Mouse (Mus musculus) embryo, embryonic 10 days (tissue): ENCODE measurements around the gene Lyst.

Experiments
- DNase-seq: peaks from one replicate; pipeline ENCODE4 v3.0.0-alpha.2; 2015; ENCODE audit warnings: low spot score

The Lyst gene

GRCm38 (mm10) chr13:13573572-13574257 lies 16.5 kb upstream of the Lyst start:
- DNase-seq = no peak

GRCm38 (mm10) chr13:13574258-13574870 lies 15.8 kb upstream of the Lyst start:
- DNase-seq = no peak

- DNase-seq = no peak
Observed at GRCm38 (mm10) chr13:13575106-13575505, 15.1 kb upstream of the Lyst start.

- DNase-seq = peak; percentile 57
Observed at GRCm38 (mm10) chr13:13576469-13577205, 13.6 kb upstream of the Lyst start.

GRCm38 (mm10) chr13:13581988-13582387 lies 8.2 kb upstream of the Lyst start:
- no peak for DNase-seq

GRCm38 (mm10) chr13:13583473-13583872 lies 6.7 kb upstream of the Lyst start:
- no peak for DNase-seq

- no peak for DNase-seq
Observed at GRCm38 (mm10) chr13:13587653-13588184, 2.5 kb upstream of the Lyst start.

GRCm38 (mm10) chr13:13588518-13588917 lies 1.7 kb upstream of the Lyst start:
- DNase-seq = no peak

GRCm38 (mm10) chr13:13589032-13589431 lies 1.2 kb upstream of the Lyst start:
- DNase-seq = no peak

GRCm38 (mm10) chr13:13591892-13592291 lies 1.7 kb downstream of the Lyst start:
- no peak for DNase-seq

GRCm38 (mm10) chr13:13596424-13597044 lies 6.3 kb downstream of the Lyst start:
- DNase-seq = no peak

- no peak for DNase-seq
Observed at GRCm38 (mm10) chr13:13597896-13598295, 7.7 kb downstream of the Lyst start.

GRCm38 (mm10) chr13:13601407-13601806 lies 11.2 kb downstream of the Lyst start:
- DNase-seq = no peak

- DNase-seq = no peak
Observed at GRCm38 (mm10) chr13:13606149-13606548, 16.0 kb downstream of the Lyst start.

GRCm38 (mm10) chr13:13608311-13608710 lies 18.1 kb downstream of the Lyst start:
- DNase-seq = no peak

- no peak for DNase-seq
Observed at GRCm38 (mm10) chr13:13609655-13610054, 19.5 kb downstream of the Lyst start.

GRCm38 (mm10) chr13:13612882-13613281 lies 22.7 kb downstream of the Lyst start:
- peak; percentile 58 for DNase-seq

- no peak for DNase-seq
Observed at GRCm38 (mm10) chr13:13614235-13614634, 24.0 kb downstream of the Lyst start.

- DNase-seq = no peak
Observed at GRCm38 (mm10) chr13:13621456-13621855, 31.3 kb downstream of the Lyst start.

- DNase-seq = no peak
Observed at GRCm38 (mm10) chr13:13622565-13622964, 32.4 kb downstream of the Lyst start.

- no peak for DNase-seq
Observed at GRCm38 (mm10) chr13:13633746-13634145, 43.5 kb downstream of the Lyst start.

- DNase-seq = no peak
Observed at GRCm38 (mm10) chr13:13634706-13635105, 44.5 kb downstream of the Lyst start.
